Mouse (Mus musculus): ENCODE data around the gene Fmo1. TPM values are rescaled to one million over a fixed set of nuclear protein-coding genes. Genes with fewer than 3 reads are reported as not detected.

The Fmo1 gene
- total RNA-seq (2017), result 0.61 TPM in 1 of 2 replicates, not detected in the other

DNA sequence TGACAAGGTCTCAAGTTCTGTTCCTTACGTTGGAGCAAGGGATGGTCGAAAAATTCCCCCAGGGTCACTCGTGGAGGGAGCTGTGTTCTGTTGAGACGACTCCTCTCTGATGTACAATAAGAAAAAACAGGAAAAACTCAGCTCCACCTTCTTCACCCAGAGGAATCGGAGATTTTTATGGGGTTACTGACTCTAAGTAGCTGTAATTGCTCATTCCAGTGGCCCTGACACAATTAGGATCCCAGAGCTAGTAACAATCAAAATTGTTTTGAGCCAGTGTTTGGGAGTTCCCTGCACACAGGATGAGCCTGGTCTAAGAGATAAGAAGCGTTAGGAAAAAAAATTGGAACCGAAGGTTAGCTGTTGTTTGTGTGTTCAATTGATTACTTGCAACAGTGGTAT is at the start of gene Fmo1:
TSS of gene Fmo1 (minus strand) at position 331 of the 402 bp plus-strand sequence.
- no peak for ATAC-seq (ENCODE audit: extremely low read depth, insufficient number of reproducible peaks, low FRiP score, poor library complexity, severe bottlenecking)

DNA sequence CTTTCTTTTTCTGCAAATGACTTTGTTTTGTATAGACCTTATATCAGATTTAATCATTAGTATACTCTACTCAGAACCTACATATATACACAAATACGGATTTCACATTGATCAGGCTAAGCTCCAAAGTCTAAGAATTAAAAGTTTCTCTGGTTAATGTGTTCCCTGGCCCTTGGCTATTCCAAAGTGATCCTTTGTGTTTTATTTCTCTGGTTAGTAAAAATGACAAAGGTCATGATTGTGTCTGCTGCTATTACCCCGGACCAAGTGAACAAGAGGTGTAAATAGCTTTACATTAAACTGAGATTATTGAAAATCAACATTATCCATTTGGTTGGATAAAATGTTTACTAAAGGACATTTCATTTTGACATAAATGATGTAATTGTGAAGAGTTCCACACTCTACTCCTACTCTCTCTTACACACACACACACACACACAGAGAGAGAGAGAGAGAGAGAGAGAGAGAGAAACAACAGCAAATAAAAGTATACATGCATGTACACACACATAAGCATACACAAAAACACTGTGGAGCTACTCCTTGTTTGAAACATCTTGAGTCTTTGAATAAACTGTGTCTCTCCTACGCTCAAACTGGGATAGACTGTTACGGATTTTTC is 48.6 kb upstream of the Fmo1 start:
- ATAC-seq (ENCODE audit: extremely low read depth, insufficient number of reproducible peaks, low FRiP score, poor library complexity, severe bottlenecking), result no peak

DNA sequence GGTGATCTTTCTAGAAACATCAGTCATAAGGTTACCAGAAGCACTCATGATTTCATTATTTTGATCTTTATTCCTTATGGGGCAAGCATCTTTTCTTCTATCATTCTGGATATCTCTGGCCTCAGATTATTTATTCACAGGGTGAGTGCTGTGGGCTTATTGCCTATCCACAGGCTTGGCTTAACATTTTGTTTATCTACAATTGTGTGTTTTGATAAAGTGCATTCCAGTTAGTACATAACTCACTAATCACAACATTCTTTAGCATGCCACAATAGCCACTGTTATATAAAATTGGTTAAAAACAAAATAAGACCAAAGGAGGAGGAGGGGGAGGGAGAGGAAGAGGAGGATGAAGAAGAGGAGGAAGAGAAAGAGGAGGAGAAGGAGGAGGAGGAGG is 45.7 kb upstream of the Fmo1 start:
- ATAC-seq (ENCODE audit: extremely low read depth, insufficient number of reproducible peaks, low FRiP score, poor library complexity, severe bottlenecking), result no peak

DNA sequence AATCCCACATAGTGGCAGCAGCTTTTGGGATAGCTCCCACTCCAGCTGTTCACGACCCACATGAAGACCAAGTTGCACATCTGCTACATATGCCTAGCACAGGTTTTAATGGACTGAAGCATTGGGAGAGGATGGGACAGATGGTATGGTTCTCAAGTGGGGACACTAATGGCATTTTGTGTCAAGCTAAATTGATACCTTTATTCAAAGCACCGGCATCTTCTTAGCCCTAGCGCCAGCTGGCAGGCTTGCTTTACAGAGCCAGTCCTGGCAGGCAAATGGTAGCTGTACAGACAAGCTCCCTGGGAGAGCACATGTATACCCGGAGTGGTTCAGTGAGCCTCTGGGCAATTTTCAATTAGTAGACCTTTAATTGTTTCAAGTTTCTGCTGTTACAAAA is 35.5 kb upstream of the Fmo1 start:
- no peak for ATAC-seq (ENCODE audit: extremely low read depth, insufficient number of reproducible peaks, low FRiP score, poor library complexity, severe bottlenecking)

DNA sequence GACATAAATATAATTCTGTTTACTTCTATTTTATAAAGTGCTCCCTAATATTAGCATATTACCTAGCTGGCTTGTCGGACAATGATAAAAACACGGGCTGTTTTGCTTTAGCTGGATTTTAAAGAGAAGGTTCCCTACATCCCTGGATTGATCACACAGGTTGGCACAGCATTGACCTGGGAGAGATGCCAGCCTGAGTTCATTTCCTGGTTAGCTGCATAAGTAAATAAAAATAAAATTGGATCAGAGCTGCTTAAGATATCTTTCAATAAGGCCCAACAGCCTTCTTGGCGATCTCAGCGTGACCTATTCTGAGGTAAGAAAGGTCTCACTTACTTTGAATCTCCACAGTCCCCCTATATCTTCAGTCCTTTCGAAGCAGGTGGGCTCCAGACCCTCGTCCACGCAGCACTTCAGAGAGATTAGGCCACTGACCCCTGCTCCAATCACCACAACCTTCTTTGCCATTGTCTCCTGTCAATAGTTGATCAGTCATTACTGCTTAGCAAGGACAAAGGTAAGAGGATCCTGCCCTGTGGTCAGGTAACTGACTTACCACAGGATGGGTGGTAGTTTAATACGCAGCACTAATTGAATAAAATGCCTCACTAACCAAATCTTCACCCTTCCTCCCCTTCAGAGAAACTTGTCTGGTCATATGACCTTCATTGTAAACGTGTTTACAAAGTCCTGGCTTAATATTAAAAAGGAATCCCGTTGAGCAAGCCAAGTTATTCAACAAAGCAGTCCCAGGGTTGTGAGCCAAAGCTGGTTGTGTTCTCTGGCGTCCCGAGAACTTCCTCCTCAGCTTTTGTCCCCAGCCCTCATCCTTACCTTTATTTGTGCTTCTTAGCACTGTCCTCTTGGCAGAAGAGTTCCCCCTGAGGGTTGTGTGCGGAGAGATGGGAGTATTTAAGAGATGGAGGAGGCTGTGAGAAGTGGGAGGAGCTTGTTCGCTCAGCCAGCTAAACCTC is 31.7 kb upstream of the Fmo1 start, which contains the start of gene Fmo2:
TSS of gene Fmo2 (minus strand) at position 889 of the 974 bp plus-strand sequence.
- no peak for ATAC-seq (ENCODE audit: extremely low read depth, insufficient number of reproducible peaks, low FRiP score, poor library complexity, severe bottlenecking)

DNA sequence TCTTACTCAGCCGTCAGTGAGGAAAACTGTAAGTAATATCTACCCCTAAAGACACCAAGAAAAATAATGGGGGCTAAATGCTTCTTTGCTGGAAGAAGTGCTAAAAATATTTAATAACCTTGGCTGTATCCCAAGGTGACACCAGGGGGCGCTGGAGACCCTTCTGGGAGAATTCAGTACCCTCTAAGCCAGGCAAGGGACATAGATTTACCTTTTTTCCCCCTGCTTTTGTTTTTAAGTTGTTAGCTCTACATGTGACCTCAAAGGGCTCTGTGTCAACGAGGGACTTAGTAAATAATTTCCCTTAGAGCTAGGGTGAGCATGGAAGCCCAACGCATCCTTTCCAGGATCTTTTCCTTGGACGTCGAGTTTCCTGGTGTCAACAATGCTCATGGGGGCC is 29.5 kb upstream of the Fmo1 start:
- ATAC-seq (ENCODE audit: extremely low read depth, insufficient number of reproducible peaks, low FRiP score, poor library complexity, severe bottlenecking), result no peak

DNA sequence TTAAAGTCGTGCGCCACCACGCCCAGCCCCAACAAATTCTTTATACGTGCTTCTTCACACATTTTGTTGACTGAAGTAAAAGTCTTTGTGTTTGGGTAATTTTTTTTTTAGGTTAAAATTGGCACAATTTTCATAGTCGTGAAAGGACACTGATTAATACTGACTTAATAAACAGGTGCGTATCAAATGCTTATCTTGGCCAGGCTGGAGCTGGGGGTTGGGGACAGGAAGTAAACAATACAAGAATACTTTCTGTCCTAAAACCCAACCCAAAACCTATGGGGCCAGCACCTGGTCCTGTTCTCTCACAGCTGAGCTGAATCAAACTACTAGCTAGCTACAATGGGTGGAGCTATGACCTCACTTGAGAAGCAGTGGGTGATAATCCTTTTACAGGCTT is 26.6 kb upstream of the Fmo1 start:
- ATAC-seq (ENCODE audit: extremely low read depth, insufficient number of reproducible peaks, low FRiP score, poor library complexity, severe bottlenecking), result peak; percentile 53

DNA sequence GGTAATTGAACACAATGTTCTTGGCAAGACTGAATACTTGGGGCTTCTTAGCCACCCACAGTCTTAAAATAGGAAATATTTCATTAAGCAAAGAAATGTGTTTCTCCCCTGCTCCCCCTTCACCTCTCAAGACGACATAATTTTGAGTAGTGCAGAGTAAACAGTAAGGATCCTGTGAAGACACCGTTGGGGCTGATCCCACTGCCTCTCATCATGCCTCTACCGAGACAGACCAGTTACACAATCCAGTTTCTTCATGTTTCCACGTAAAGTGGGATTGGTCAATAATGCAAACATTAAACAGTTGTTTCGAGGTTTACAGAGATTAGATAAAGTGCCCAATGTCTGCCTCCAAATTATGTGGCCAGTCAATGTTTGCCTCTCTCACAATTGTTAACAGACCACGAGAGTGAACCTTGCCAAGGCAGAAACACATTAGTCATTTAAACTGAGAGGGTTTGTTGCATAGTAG is 25.6 kb upstream of the Fmo1 start:
- no peak for ATAC-seq (ENCODE audit: extremely low read depth, insufficient number of reproducible peaks, low FRiP score, poor library complexity, severe bottlenecking)

DNA sequence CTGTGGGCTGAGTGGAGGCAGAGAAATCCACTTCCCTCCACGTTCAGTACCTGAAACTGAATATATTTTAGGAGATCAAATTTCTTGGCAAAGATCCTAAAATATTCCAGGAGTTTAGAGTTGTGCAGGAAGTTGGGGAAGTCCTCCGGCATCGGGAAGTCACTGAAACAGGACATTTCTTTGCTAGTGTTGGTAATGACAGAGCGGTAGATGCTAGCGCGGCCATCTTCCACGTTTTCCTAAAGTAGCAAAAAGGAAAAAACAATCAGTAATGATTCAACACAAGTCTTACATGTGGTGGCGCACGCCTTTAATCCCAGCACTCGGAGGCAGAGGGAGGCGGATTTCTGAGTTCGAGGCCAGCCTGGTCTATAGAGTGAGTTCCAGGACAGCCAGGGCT is 22.2 kb upstream of the Fmo1 start:
- no peak for ATAC-seq (ENCODE audit: extremely low read depth, insufficient number of reproducible peaks, low FRiP score, poor library complexity, severe bottlenecking)

DNA sequence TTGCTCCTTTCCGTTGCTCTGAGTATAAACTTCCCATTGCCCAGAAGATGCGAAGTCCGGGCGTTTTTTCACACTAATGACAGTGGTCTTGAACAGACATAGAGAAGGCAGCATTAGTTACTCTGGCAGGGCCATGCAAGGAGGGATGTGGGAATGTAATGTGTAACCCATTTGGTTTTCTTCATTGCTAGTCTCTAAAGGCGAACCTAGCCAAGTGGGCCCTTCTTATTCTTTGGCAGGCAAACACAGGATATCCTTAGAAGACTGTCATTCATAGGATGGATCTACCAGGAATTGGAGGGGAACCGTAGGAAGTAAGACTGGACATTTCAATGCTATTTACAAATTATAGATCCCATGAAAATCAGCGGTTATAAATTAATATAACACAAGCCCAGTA is 21.2 kb upstream of the Fmo1 start:
- ATAC-seq (ENCODE audit: extremely low read depth, insufficient number of reproducible peaks, low FRiP score, poor library complexity, severe bottlenecking), result no peak

DNA sequence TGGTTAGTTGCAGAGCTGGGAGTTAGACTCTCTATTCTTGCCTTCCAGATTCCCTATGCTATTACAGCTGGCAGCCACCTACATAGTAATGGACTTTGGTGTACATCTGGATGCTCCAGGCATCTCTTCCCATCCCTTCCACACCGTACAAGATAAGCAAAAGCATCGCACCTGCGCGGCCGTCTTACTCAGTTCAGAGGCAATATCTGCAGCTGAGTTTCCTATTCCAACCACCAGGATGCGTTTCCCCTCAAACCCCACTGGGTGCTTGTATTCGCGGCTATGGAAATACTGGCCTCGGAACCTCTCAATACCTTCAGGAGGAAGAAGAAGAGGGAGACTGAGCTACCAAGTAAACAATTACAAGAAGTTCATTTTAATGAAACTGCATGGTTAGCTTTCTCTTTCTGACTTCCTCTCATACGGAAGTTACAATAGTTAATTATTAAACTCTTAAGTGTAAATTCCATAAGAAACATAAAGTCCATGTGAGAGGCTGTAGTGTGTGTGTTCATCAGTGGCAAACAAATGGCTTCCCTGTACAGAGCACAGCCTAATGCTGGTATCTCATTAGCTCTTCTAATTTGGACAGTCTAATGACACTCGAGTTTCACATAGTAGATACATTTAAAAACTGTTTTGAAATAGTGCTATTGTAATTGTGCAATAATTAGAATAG is 19.9 kb upstream of the Fmo1 start:
- no peak for ATAC-seq (ENCODE audit: extremely low read depth, insufficient number of reproducible peaks, low FRiP score, poor library complexity, severe bottlenecking)

DNA sequence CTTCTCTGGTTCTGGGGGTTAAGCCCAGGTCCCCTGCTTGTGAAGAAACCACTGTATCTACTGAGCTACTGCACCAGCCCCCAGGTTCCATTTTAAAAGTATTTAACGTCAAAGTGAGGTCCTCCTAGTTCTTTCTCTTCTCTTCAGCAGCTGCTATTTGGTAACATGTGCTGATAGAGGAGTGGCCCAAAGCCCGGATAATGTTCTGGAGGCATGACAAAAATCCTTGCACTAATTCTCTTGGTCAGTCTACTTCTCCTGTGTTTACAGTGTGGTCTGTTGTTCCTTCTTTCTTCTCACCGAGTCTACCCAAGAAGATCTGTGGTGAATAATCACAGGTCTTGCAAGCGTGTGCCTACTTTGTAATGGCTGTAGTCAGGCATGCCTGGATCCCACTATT is 16.3 kb upstream of the Fmo1 start:
- no peak for ATAC-seq (ENCODE audit: extremely low read depth, insufficient number of reproducible peaks, low FRiP score, poor library complexity, severe bottlenecking)

DNA sequence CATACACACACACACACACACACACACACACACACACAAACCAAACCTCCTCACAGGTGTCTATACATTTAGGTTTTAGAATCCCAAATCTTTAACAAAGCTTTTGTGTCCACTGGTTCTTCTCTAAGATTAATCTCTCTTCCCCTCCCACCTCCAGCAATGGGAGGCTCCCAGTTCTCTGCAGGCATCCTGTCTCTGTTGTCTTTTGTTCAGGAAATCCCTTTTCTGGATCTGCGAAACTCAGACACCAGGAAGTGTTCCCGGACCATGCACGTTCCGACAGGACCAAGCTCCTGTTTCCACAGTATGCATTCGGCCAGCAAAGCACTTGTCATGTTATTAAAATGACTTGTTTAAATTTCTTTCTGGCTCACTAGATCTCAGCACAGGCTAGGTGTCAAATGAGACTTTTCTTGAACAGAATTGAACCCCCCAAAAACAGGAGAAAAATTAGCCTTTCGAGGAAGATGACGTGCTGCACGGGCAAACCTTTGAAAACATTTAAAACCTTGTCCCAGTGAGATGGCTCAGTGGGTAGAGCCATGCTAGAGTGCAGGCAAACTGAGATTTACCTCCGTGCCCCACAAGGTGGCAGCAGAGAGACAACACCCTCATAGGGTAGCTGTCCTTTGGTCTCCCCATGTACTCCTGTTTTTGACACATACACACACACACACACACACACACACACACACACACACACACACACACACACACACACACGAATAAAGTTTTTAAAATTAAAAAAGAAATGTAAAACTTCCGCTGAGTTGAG is 13.4 kb upstream of the Fmo1 start:
- ATAC-seq (ENCODE audit: extremely low read depth, insufficient number of reproducible peaks, low FRiP score, poor library complexity, severe bottlenecking), result no peak

DNA sequence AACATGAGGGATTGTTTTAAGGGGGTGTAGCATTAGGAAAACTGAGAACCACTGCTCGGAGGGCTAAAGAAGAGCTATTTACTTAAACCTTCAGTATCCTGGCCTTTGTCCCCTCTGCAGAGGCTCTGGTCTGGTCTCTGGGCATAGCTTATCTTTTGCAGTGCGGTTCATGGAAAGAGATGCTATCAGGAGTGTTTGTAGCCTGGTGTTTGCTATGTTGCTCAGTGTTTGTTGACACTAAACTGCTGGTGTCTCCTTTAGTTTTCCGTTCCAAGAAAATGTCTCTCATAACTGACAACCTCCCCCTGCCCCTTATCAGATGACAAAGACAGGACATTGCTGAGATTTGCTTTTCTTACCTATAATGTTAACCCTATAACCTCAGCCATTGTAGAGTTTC is 8.7 kb upstream of the Fmo1 start:
- ATAC-seq (ENCODE audit: extremely low read depth, insufficient number of reproducible peaks, low FRiP score, poor library complexity, severe bottlenecking), result no peak

DNA sequence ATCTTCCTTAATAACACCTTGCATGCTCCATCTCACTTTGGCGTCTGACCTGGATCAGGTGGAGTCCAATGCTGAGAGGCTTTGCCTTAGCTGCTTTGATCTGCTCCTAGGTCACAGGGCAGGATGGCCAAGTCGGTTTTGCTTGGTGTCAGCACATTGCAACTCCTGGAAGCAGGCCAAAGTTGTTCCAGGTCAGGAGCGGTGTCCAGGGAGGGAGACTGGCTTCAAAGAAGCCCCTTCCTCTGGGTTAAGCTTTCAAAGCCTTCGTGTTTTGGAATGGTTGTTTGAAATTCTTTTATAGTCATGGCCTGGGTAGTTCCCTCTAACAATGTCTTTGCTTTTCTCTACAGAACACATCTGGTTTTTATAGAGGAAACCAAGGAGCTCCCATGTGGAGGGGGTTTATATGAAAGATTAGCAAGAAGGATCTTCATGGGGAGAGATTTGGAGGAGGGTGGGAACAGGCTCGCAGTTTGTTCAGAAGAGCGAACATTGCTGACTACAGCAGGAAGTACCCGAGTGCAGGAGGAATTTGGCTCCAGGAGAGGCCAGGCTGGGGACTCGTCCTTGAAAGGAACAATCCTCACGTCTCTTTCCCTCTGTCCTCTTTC is 5.4 kb upstream of the Fmo1 start:
- ATAC-seq (ENCODE audit: extremely low read depth, insufficient number of reproducible peaks, low FRiP score, poor library complexity, severe bottlenecking), result no peak

DNA sequence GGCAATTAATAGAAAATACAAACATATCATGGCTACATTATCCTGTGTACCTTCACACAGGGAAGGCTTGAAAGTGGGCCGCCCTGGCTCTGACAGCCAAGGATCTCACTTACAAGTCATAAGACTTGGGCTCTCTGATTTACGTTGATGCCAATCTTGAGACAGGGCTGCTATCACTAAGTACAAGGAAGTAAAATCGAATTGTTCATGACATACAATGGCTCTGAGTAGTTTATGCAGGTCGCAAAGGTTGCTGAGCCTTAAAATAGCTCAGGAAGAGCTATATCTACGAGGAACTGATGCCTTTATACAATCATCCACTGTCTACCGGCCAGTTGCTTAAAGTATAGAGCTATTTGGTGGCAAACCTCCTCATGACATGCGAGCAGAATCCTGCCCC is 4.6 kb upstream of the Fmo1 start:
- no peak for ATAC-seq (ENCODE audit: extremely low read depth, insufficient number of reproducible peaks, low FRiP score, poor library complexity, severe bottlenecking)

DNA sequence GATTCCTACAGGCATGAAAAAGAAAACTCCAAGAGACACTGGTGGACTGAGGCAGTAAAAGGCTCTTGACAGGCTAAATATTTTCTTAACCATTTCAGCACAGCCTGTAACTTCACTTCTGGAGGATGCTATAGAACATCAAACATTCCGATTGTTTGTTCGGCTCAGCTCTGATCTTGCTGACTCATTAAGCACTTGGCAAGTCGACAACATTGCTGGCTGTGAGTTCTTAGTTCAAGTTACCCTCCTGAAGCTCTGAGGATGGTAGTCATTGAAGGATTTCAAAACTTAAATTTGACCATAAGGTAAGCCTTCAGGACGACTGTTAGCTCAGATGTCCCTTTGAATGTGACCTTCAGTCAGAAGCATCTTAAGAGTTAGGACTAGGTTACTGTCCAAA is 986 bp upstream of the Fmo1 start:
- ATAC-seq (ENCODE audit: extremely low read depth, insufficient number of reproducible peaks, low FRiP score, poor library complexity, severe bottlenecking), result no peak

DNA sequence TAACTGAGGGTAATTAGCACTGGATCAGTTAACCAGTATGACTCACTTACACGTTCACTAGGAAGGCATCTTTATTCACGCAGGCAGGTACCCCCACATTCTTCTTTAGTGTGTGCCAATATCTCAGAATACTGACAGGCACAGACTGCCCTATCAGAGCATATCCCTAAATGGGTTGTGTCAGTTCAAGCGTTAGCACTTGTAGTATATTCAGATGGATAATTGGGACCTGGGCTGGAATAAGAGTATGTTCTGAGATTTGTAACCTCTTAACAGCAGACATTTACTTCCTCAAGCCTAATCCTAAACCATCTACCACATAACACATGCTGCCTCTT is 948 bp downstream of the Fmo1 start:
- no peak for ATAC-seq (ENCODE audit: extremely low read depth, insufficient number of reproducible peaks, low FRiP score, poor library complexity, severe bottlenecking)
